Mouse (Mus musculus): ENCODE measurements at regions not wholly inside any gene's neighbourhood (a gene's known extent, or its start where the extent isn't known, plus 50 kb on each side); places are given as distances from the start of the nearest gene placed in this dataset.

- TF ChIP-seq CTCF (IDR thresholded peaks at IDR 0.05; ENCODE audit: low read depth, low read length) (no peak), POLR2A (IDR thresholded peaks at IDR 0.05; ENCODE audit: borderline replicate concordance, low read depth, low read length) (no peak)
These were observed 569.0 kb upstream of the Intu start for GRCm38 (mm10) chr3:39961836-39962640.
